Comparison of ENCODE assay signal across 10 mouse cellular contexts in genomic region chr16:42338342-42338741, GRCm38 (mm10). TPM values are rescaled to one million over a fixed set of nuclear protein-coding genes. Genes with fewer than 3 reads are reported as not detected.
A peak's percentile ranks its signal among the peaks of the same experiment; 100 is the strongest.
DNase-seq lines count a peak whose midpoint lies in the region; ATAC-seq lines count a peak whose summit lies in the region.
"Had no signal": no experiment of that assay in that cellular context is flagged by ENCODE, and none has a peak within 500 bp of the region (broad histone marks: within the 10 kb centered on the region; RNA-seq: fewer than 3 reads in every experiment).

No protein-coding gene starts in this region.

- H3K4me1 ChIP-seq in limb, embryonic 12.5 days (replicated peaks): peaks cover 40% of the 10 kb centered on the region

- H3K9me3 ChIP-seq in limb, embryonic 12.5 days: no peaks in the 10 kb centered on the region

- H3K27me3 ChIP-seq in limb, embryonic 12.5 days: peaks cover 2% of the 10 kb centered on the region; the same call in 1 of the 2 replicates

- WGBS in limb, embryonic 12.5 days: 19% methylated on average over 4 of the region's 4 CpGs

- H3K9ac ChIP-seq in limb, embryonic 12.5 days (replicated peaks): no peak overlapping the region

- no peak for ATAC-seq in limb, embryonic 12.5 days (ENCODE audit: insufficient number of reproducible peaks, insufficient read depth, low FRiP score, low TSS enrichment, low read depth)

- H3K4me3 ChIP-seq in limb, embryonic 12.5 days (replicated peaks): no peak overlapping the region

- DNase-seq in cerebellum, adult 9-11 months: peak; percentile 47
- no peak for DNase-seq in cerebellum, postnatal 36 days
- peak; percentile 36 for DNase-seq in right cerebral cortex, postnatal 25 days
- DNase-seq in right cerebral cortex, postnatal 4 days: no peak
- peak; percentile 59 for DNase-seq in telencephalon, adult 2 months (ENCODE audit: low read depth, low spot score)
- no peak for DNase-seq in adipocyte (ENCODE audit: low spot score)
- DNase-seq in thymus, adult 18-20 months: no peak
- DNase-seq: adrenal gland, postnatal 25 days; gastrocnemius, postnatal 14 days had no signal

- no peak overlapping the region for H3K27ac ChIP-seq in limb, embryonic 12.5 days

- H3K36me3 ChIP-seq in limb, embryonic 12.5 days: no peaks in the 10 kb centered on the region

- peak overlapping the region; percentile 81; the same call in 1 of the 2 replicates for H3K4me2 ChIP-seq in limb, embryonic 12.5 days

RNA-seq across cellular contexts. Expression of gene Gap43, which starts 2.1 kb away (rescaled TPM):
- 26.8 and 29.7 TPM in 2 replicates for polyA plus RNA-seq in limb, embryonic 12.5 days (2016; fragmentation: Nextera tagmentation; extraction: Ambion mirVana)

Comparison
In these comparisons a context has a peak if more than half of its experiments do, and no peak if none do; other contexts are left out.
1. DNase-seq: peak in cerebellum, adult 9-11 months (single experiment), right cerebral cortex, postnatal 25 days (single experiment) and telencephalon, adult 2 months (single experiment); none in cerebellum, postnatal 36 days (0 of 2), right cerebral cortex, postnatal 4 days (single experiment), adipocyte (single experiment) and thymus, adult 18-20 months (0 of 2).